15 mouse cellular contexts compared by ENCODE assay signal in genomic region chr3:34444802-34445201, GRCm38 (mm10).
DNase-seq lines count a peak whose midpoint lies in the region; ATAC-seq lines count a peak whose summit lies in the region.
"Had no signal": no experiment of that assay in that cellular context is flagged by ENCODE, and none has a peak within 500 bp of the region (broad histone marks: within the 10 kb centered on the region; RNA-seq: fewer than 3 reads in every experiment).

No protein-coding gene starts in this region.

- no peak overlapping the region for H3K9ac ChIP-seq in neural tube, embryonic 13.5 days
- H3K9ac ChIP-seq in forebrain, embryonic 15.5 days (replicated peaks) = no peak overlapping the region
- H3K9ac ChIP-seq in midbrain, embryonic 11.5 days (ENCODE audit: low read length) = no peak overlapping the region
- H3K9ac ChIP-seq in stomach, embryonic 15.5 days = no peak overlapping the region
- H3K9ac ChIP-seq: intestine, embryonic 15.5 days; limb, embryonic 12.5 days had no signal

- H3K27ac ChIP-seq in neural tube, embryonic 13.5 days (replicated peaks) = peak overlapping the region; percentile 54; the same call in 1 of the 2 replicates
- H3K27ac ChIP-seq in forebrain, embryonic 15.5 days (replicated peaks) = peak overlapping the region; percentile 79
- H3K27ac ChIP-seq in midbrain, embryonic 11.5 days (ENCODE audit: low read depth, low read length) = no peak overlapping the region
- H3K27ac ChIP-seq in stomach, embryonic 15.5 days = no peak overlapping the region
- H3K27ac ChIP-seq in heart, embryonic 10.5 days = no peak overlapping the region
- H3K27ac ChIP-seq: intestine, embryonic 15.5 days; limb, embryonic 12.5 days had no signal

- ATAC-seq in neural tube, embryonic 13.5 days (ENCODE audit: low read depth) = no peak
- no peak for ATAC-seq in forebrain, embryonic 15.5 days (replicated peaks)
- no peak for ATAC-seq in midbrain, embryonic 11.5 days (ENCODE audit: low FRiP score)
- 0 out of 2 replicates have a peak, but pooled peaks have one; percentile 47 for ATAC-seq in stomach, embryonic 15.5 days (ENCODE audit: insufficient read depth, low FRiP score, low read depth)
- ATAC-seq: intestine, embryonic 15.5 days had no signal

- H3K27me3 ChIP-seq in neural tube, embryonic 13.5 days = peaks cover 27% of the 10 kb centered on the region
- H3K27me3 ChIP-seq in forebrain, embryonic 15.5 days = no peaks in the 10 kb centered on the region
- 0 out of 2 replicates have a peak, but pooled peaks cover 2% of the 10 kb centered on the region for H3K27me3 ChIP-seq in midbrain, embryonic 11.5 days (ENCODE audit: control insufficient read depth, insufficient read depth, low read length)
- H3K27me3 ChIP-seq in stomach, embryonic 15.5 days (replicated peaks) = no peaks in the 10 kb centered on the region
- no peaks in the 10 kb centered on the region for H3K27me3 ChIP-seq in heart, embryonic 10.5 days (ENCODE audit: insufficient read depth, poor library complexity, severe bottlenecking)
- H3K27me3 ChIP-seq: intestine, embryonic 15.5 days had no signal

- H3K9me3 ChIP-seq in neural tube, embryonic 13.5 days = peaks cover 3% of the 10 kb centered on the region; the same call in 1 of the 2 replicates
- no peaks in the 10 kb centered on the region for H3K9me3 ChIP-seq in forebrain, embryonic 15.5 days
- no peaks in the 10 kb centered on the region for H3K9me3 ChIP-seq in midbrain, embryonic 11.5 days (ENCODE audit: control insufficient read depth, low read length)
- no peaks in the 10 kb centered on the region for H3K9me3 ChIP-seq in stomach, embryonic 15.5 days
- H3K9me3 ChIP-seq in heart, embryonic 10.5 days = no peaks in the 10 kb centered on the region
- H3K9me3 ChIP-seq: intestine, embryonic 15.5 days had no signal

- H3K4me3 ChIP-seq in neural tube, embryonic 13.5 days = no peak overlapping the region
- H3K4me3 ChIP-seq in forebrain, embryonic 15.5 days = no peak overlapping the region
- no peak overlapping the region for H3K4me3 ChIP-seq in midbrain, embryonic 11.5 days (ENCODE audit: low read depth, low read length)
- H3K4me3 ChIP-seq in stomach, embryonic 15.5 days (replicated peaks) = no peak overlapping the region
- H3K4me3 ChIP-seq in heart, embryonic 10.5 days = no peak overlapping the region
- H3K4me3 ChIP-seq: intestine, embryonic 15.5 days; limb, embryonic 12.5 days had no signal

- no peaks in the 10 kb centered on the region for H3K36me3 ChIP-seq in neural tube, embryonic 13.5 days
- H3K36me3 ChIP-seq in forebrain, embryonic 15.5 days = no peaks in the 10 kb centered on the region
- H3K36me3 ChIP-seq in midbrain, embryonic 11.5 days (ENCODE audit: control insufficient read depth, insufficient read depth, low read length) = no peaks in the 10 kb centered on the region
- H3K36me3 ChIP-seq in stomach, embryonic 15.5 days = no peaks in the 10 kb centered on the region
- H3K36me3 ChIP-seq in heart, embryonic 10.5 days = no peaks in the 10 kb centered on the region
- H3K36me3 ChIP-seq: intestine, embryonic 15.5 days; limb, embryonic 12.5 days had no signal

- no peak overlapping the region for H3K4me2 ChIP-seq in neural tube, embryonic 13.5 days
- no peak overlapping the region for H3K4me2 ChIP-seq in forebrain, embryonic 15.5 days (replicated peaks)
- H3K4me2 ChIP-seq in midbrain, embryonic 11.5 days = no peak overlapping the region
- H3K4me2 ChIP-seq in stomach, embryonic 15.5 days = no peak overlapping the region
- H3K4me2 ChIP-seq: intestine, embryonic 15.5 days had no signal

- H3K4me1 ChIP-seq in neural tube, embryonic 13.5 days (replicated peaks) = peaks cover 39% of the 10 kb centered on the region
- peaks cover 49% of the 10 kb centered on the region for H3K4me1 ChIP-seq in forebrain, embryonic 15.5 days
- H3K4me1 ChIP-seq in midbrain, embryonic 11.5 days (ENCODE audit: control insufficient read depth, insufficient read depth, low read length) = peaks cover 30% of the 10 kb centered on the region
- 0 out of 2 replicates have a peak, but pooled peaks cover 2% of the 10 kb centered on the region for H3K4me1 ChIP-seq in stomach, embryonic 15.5 days
- H3K4me1 ChIP-seq in heart, embryonic 10.5 days = no peaks in the 10 kb centered on the region
- H3K4me1 ChIP-seq: intestine, embryonic 15.5 days had no signal

- DNase-seq in neural tube, embryonic 10.5 days (ENCODE audit: extremely low spot score, low spot score) = no peak
- peak; percentile 85 for DNase-seq in midbrain, embryonic 11.5 days (ENCODE audit: low spot score, missing footprints)
- DNase-seq in natural killer cell, adult 2 months (ENCODE audit: low spot score in 2 of 2) = no peak
- no peak for DNase-seq in thymus, postnatal 25 days
- no peak for DNase-seq in heart, embryonic 10.5 days (ENCODE audit: low spot score)
- DNase-seq: cerebellum, postnatal 25 days; heart, adult 18-20 months; heart, postnatal 10 days; kidney, postnatal 10 days; lung, postnatal 4 days had no signal

- 39% methylated on average over 5 of the region's 5 CpGs for WGBS in neural tube, embryonic 13.5 days
- 25% methylated on average over 5 of the region's 5 CpGs for WGBS in forebrain, embryonic 15.5 days
- 25% methylated on average over 5 of the region's 5 CpGs for WGBS in midbrain, embryonic 11.5 days
- 31% methylated on average over 5 of the region's 5 CpGs for WGBS in stomach, embryonic 15.5 days
- 40% methylated on average over 5 of the region's 5 CpGs for WGBS in heart, embryonic 10.5 days

Comparison
In these comparisons a context has a peak if more than half of its experiments do, and no peak if none do; other contexts are left out.
1. H3K27ac ChIP-seq: peak in neural tube, embryonic 13.5 days (single experiment) and forebrain, embryonic 15.5 days (single experiment); none in midbrain, embryonic 11.5 days (single experiment), stomach, embryonic 15.5 days (single experiment) and heart, embryonic 10.5 days (single experiment).